Mouse (Mus musculus) T-helper 2 cell (primary cell): ENCODE measurements around the gene D030056L22Rik.

Experiments
- in situ Hi-C: fragments of 300-600 bp; cut with MboI, MseI; formaldehyde crosslinking; loops from one replicate; pipeline ENCODE4 v1.15.1; 2025; ENCODE audit warnings: high pct_unique_total_duplicates

The D030056L22Rik gene

DNA sequence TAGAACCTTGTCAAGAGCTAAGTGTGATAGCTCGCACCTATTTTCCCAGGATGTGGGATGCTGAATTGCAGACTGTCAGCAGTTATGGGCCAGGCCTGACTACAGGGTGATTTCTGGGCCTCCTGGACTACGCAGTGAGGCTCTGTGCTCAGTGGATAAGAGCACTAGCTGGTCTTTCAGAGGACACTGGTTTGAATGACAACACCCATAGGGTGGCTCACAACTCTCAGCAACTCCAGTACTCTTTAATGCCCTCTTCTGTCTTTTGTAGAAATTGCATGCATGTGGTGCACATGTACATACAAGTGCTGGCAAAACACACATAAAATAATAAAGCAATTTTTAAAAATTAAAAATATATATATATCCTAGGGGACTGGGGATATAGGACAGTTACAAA, 12.2 kb downstream of the D030056L22Rik start:
- in situ Hi-C loops: loop anchor here (5.0 to 10.0 kb wide), 2 partner anchors 67 to 110 kb away; no protein-coding TSS in a partner anchor

DNA sequence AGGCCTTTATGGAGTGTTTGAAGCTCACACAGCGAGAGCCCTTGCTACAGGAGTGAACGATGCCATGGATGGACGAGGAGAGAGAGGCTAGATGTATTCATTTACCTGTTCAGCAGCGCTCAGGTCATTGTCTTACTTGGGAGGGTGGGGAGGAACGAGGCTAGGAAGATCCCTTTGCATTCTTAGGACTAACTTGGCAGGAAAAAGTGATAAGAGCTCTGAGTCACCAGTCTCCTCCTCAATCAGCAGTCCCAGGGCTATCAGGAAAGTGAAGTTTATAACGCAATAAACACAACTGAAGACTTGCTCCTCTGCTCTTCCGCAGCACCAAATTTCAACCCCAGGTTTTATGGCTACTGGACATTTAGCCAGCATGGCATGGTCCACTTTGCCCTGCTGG, 17.3 kb downstream of the D030056L22Rik start:
- in situ Hi-C loops: no loop called here

DNA sequence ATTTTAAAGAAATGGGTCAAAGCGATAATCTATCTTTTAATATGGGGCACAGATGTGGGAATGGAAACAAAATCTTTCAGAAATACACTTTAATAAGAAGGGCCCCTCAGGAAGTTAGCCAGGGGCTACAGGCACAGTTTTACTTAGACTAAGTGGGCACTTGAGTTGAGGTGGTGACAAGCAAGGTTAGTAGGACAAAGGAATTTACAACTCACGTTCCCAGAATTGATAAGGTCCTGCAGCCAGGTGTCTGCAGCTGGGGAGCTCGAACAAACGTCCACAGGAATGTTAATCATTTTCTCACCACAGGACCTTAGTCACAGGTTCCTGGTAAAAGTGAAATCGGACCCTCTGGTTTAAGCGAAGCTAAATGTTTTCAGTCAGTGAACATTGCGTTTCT, 18.1 kb downstream of the D030056L22Rik start:
- in situ Hi-C loops: no loop called here

GRCm38 (mm10) chr19:18735901-18736300, 22.9 kb downstream of the D030056L22Rik start:
- in situ Hi-C loops: loop anchor here (5.0 kb wide), 1 partner anchor 36 kb away; no protein-coding TSS in a partner anchor

GRCm38 (mm10) chr19:18739146-18739545, 26.2 kb downstream of the D030056L22Rik start:
- in situ Hi-C loops: loop anchor here (5.0 kb wide), 1 partner anchor 33 kb away; no protein-coding TSS in a partner anchor

GRCm38 (mm10) chr19:18743946-18744345, 31.0 kb downstream of the D030056L22Rik start:
- in situ Hi-C loops: no loop called here

- in situ Hi-C loops: loop anchor here (5.0 kb wide), 1 partner anchor 34 kb away; the partner anchor contains the start of gene D030056L22Rik
These were observed 33.8 kb downstream of the D030056L22Rik start for GRCm38 (mm10) chr19:18746576-18747340.

DNA sequence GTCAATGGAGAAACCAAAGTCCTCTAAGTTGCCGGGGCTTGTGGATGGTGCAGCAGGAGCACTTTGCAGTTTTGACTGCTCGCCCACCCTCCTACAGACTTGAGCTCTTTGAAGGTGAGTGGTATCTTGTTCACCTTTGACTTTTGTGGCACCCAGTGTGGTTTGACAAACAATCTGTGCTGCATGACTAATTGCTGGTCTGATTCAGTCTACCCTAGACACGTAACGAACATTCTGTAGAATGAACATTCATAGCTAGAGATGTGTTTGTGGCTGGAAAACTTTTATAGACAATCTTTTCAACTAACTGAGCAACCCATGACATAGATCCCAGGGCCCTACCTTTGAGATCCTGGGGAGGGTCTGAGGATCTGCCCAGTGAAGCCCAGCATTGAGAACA, 34.4 kb downstream of the D030056L22Rik start:
- in situ Hi-C loops: loop anchor here (5.0 kb wide), 1 partner anchor 35 kb away; the partner anchor contains the start of gene D030056L22Rik

DNA sequence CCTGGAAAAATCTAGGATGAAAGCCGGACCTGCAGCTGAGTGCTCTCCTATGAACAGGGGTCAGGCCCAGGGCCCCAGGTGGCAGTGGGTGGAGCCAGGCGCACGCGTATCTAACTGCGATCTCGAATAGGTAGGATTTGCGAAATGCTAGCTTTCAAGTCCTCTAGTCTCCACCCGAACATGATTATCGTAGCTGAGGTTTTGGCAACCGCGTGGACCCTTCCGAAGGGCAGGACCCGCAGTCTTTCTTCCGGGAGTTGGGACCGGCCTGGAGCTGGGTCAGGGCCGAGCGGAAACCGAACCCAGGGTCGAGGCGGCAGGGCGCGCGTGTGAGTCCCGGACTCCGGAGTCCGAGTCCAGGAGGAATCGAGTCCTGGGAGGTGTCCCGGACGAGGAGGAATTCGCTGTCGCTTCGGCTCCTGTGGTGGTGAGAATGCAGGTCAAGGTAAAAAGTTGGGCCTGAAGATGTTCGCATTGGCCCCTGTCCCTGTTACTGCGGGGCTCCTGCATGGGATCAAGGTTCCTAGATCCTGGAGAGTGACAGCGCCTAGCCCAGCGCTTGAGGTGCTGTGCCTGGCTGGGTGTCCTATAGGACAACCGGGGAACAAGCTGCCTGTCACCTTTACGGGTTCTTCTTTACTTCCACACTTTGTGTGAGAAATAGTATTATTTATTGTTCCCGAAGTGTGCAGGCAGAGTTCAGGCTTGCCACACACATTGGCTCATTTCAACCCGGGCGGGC, 36.8 kb downstream of the D030056L22Rik start, which contains the start of gene Trpm6:
TSS of gene Trpm6 (plus strand) at position 386 of the 742 bp plus-strand sequence.
- in situ Hi-C loops: loop anchor here (5.0 to 10.0 kb wide), 2 partner anchors 37 to 1485 kb away; partner anchors contain the start of gene D030056L22Rik

DNA sequence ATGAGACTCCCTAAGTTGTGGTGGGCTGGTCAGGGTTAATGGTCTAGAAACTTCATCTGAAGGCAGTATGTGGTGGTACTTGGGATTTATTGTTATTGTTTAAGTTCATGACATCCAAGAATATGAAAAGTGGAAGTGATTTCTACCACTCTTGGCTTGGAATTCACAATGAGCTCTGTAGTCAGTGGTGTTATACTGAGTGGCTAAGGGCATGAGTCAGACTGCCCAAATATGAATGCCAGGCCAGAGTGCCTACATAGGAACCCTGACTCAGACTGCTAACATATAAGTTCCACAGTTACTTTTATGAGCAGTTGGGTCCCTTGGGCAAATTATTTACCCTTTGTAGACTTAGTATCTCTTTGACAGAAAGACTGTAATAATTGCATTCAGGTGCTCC, 44.2 kb downstream of the D030056L22Rik start:
- in situ Hi-C loops: loop anchor here (10.0 kb wide), 1 partner anchor 1492 kb away; no protein-coding TSS in a partner anchor

GRCm38 (mm10) chr19:18757706-18758105, 44.7 kb downstream of the D030056L22Rik start:
- in situ Hi-C loops: loop anchor here (10.0 kb wide), 1 partner anchor 1493 kb away; no protein-coding TSS in a partner anchor

- in situ Hi-C loops: loop anchor here (10.0 kb wide), 1 partner anchor 1493 kb away; no protein-coding TSS in a partner anchor
These were observed 45.3 kb downstream of the D030056L22Rik start for GRCm38 (mm10) chr19:18758269-18758668.

- in situ Hi-C loops: loop anchor here (10.0 kb wide), 1 partner anchor 1494 kb away; no protein-coding TSS in a partner anchor
These were observed 45.9 kb downstream of the D030056L22Rik start for GRCm38 (mm10) chr19:18758916-18759315.

- in situ Hi-C loops: no loop called here
These were observed 53.4 kb downstream of the D030056L22Rik start for GRCm38 (mm10) chr19:18766399-18766798.
